Comparison of ENCODE assay signal across 9 mouse cellular contexts in genomic region chr4:21688703-21689200, GRCm38 (mm10). TPM values are rescaled to one million over a fixed set of nuclear protein-coding genes. Genes with fewer than 3 reads are reported as not detected.
A peak's percentile ranks its signal among the peaks of the same experiment; 100 is the strongest.
DNase-seq lines count a peak whose midpoint lies in the region; ATAC-seq and TF ChIP-seq lines count a peak whose summit lies in the region.
"Had no signal": no experiment of that assay in that cellular context is flagged by ENCODE, and none has a peak within 500 bp of the region (broad histone marks: within the 10 kb centered on the region; RNA-seq: fewer than 3 reads in every experiment).

No protein-coding gene starts in this region.

- 1% methylated on average over 42 of the region's 64 CpGs for WGBS in heart, embryonic 16.5 days

- H3K36me3 ChIP-seq in heart, embryonic 16.5 days (ENCODE audit: control insufficient read depth, insufficient read depth) = no peaks in the 10 kb centered on the region

- ATAC-seq in heart, embryonic 16.5 days (replicated peaks; ENCODE audit: extremely low read depth, insufficient read depth, low FRiP score) = no peak

- H3K27me3 ChIP-seq in heart, embryonic 16.5 days (ENCODE audit: control insufficient read depth, insufficient read depth, low read length) = peaks cover 89% of the 10 kb centered on the region

- peak overlapping the region; percentile 26 for H3K4me3 ChIP-seq in left cerebral cortex, adult 2 months
- H3K4me3 ChIP-seq in heart, embryonic 16.5 days (ENCODE audit: low read length) = peak overlapping the region; percentile 52

- H3K9ac ChIP-seq in heart, embryonic 16.5 days (ENCODE audit: low read length) = peak overlapping the region; percentile 8; the same call in 1 of the 2 replicates

- H3K4me1 ChIP-seq in heart, embryonic 16.5 days (ENCODE audit: control insufficient read depth, insufficient read depth, low read length) = 0 out of 2 replicates have a peak, but pooled peaks cover 3% of the 10 kb centered on the region

- no peak overlapping the region for H3K27ac ChIP-seq in left cerebral cortex, adult 2 months
- H3K27ac ChIP-seq in heart, embryonic 16.5 days (ENCODE audit: low read length) = no peak overlapping the region

- TF ChIP-seq CTCF in left cerebral cortex, adult 2 months (IDR thresholded peaks at IDR 0.05) = no peak; the same call in 1 of the 2 replicates

- peak overlapping the region; percentile 81 for H3K4me2 ChIP-seq in heart, embryonic 16.5 days (ENCODE audit: low read depth, low read length)

- intact Hi-C loops in left cerebral cortex, adult 2 months (cut with DNase I) = no loop called here
- intact Hi-C loops in left cerebral cortex, postnatal 14 days (cut with DNase I) = no loop called here
- intact Hi-C loops in left cerebral cortex, postnatal 25 days (cut with DNase I) = loop anchor here (10.0 kb wide), 1 partner anchor 806 kb away; no protein-coding TSS in a partner anchor

- no peaks in the 10 kb centered on the region for H3K9me3 ChIP-seq in heart, embryonic 16.5 days (replicated peaks; ENCODE audit: control insufficient read depth, low read length)

- DNase-seq in left cerebral cortex, adult 2 months (ENCODE audit: extremely low spot score in 1 of 2, low spot score in 2 of 2) = no peak
- no peak for DNase-seq in left cerebral cortex, postnatal 14 days (ENCODE audit: low spot score in 2 of 2)
- peak; percentile 68 for DNase-seq in embryo, embryonic 10 days (ENCODE audit: low spot score)
- peak; percentile 18 for DNase-seq in liver
- peak; percentile 84 for DNase-seq in retina, postnatal 1 day
- no peak for DNase-seq in left cerebral cortex, postnatal 25 days (ENCODE audit: low spot score in 2 of 2)
- no peak for DNase-seq in T-cell, adult 2 months (ENCODE audit: low spot score)

RNA-seq across cellular contexts. Expression of gene Prdm13, which starts 3.0 kb away (rescaled TPM):
- total RNA-seq in left cerebral cortex, adult 2 months (2021) = not detected
- not detected for total RNA-seq in left cerebral cortex, postnatal 14 days (2021)
- not detected in 2 replicates for polyA plus RNA-seq in heart, embryonic 16.5 days (2015; fragmentation: Nextera tagmentation; extraction: Ambion mirVana)
- not detected for total RNA-seq in left cerebral cortex, postnatal 25 days (2021)
- total RNA-seq: left cerebral cortex, postnatal 10 days had no signal

RNA-seq across cellular contexts. Expression of gene Ccnc, which starts 38.7 kb away (rescaled TPM):
- total RNA-seq in left cerebral cortex, adult 2 months (2021) = 10 to 100 TPM; 31.7 to 35.2 TPM
- 10 to 100 TPM; 39.5 to 40.4 TPM for total RNA-seq in left cerebral cortex, postnatal 14 days (2021)
- polyA plus RNA-seq in heart, embryonic 16.5 days (2015; fragmentation: Nextera tagmentation; extraction: Ambion mirVana) = 24.6 and 29.2 TPM in 2 replicates
- 10 to 100 TPM; 38.1 to 40.6 TPM for total RNA-seq in left cerebral cortex, postnatal 25 days (2021)

Comparison
In these comparisons a context has a peak if more than half of its experiments do, and no peak if none do; other contexts are left out.
1. DNase-seq: peak in embryo, embryonic 10 days (single experiment), liver (single experiment) and retina, postnatal 1 day (single experiment); none in left cerebral cortex, adult 2 months (0 of 2), left cerebral cortex, postnatal 14 days (0 of 2), left cerebral cortex, postnatal 25 days (0 of 2) and T-cell, adult 2 months (single experiment).